Mouse (Mus musculus) midbrain, embryonic 14.5 days (tissue): ENCODE results near the gene Mns1. TPM values are rescaled to one million over a fixed set of nuclear protein-coding genes. Genes with fewer than 3 reads are reported as not detected.

Experiments
- ATAC-seq: fragments of 200-750 bp; cut with Nextera tagmentation; 2 replicates; pipeline ENCODE4 v1.8.0; 2017; ENCODE audit warnings: moderate number of reproducible peaks, moderate library complexity; ENCODE audit not compliant: low FRiP score, low TSS enrichment
- DNase-seq: peaks from one replicate; pipeline ENCODE4 v3.0.0-alpha.2; 2015
- H3K27ac ChIP-seq: fragments of 300-500 bp; sonication (generic); replicated peaks from 2 replicates; pipeline ENCODE4 v1.5.1; 2014; ENCODE audit warnings: mild to moderate bottlenecking, low read depth, low read length, moderate library complexity
- H3K27me3 ChIP-seq: fragments of 300-500 bp; sonication (generic); 2 replicates; pipeline ENCODE4 v1.6.1; 2014; ENCODE audit warnings: low read length, control low read depth, mixed read lengths; ENCODE audit not compliant: control insufficient read depth, insufficient read depth
- H3K36me3 ChIP-seq: fragments of 300-500 bp; sonication (generic); 2 replicates; pipeline ENCODE4 v1.6.1; 2014; ENCODE audit warnings: low read length, control low read depth; ENCODE audit not compliant: control insufficient read depth, insufficient read depth
- H3K4me1 ChIP-seq: fragments of 300-500 bp; sonication (generic); 2 replicates; pipeline ENCODE4 v1.6.1; 2014; ENCODE audit warnings: mild to moderate bottlenecking, antibody characterized with exemption, low read length, control low read depth; ENCODE audit not compliant: control insufficient read depth, insufficient read depth
- H3K4me2 ChIP-seq: fragments of 300-500 bp; sonication (generic); 2 replicates; pipeline ENCODE4 v1.6.1; 2014; ENCODE audit warnings: mild to moderate bottlenecking, low read length, moderate library complexity
- H3K4me3 ChIP-seq: fragments of 300-500 bp; sonication (generic); replicated peaks from 2 replicates; pipeline ENCODE4 v1.5.1; 2014; ENCODE audit warnings: low read depth, low read length
- H3K9ac ChIP-seq: fragments of 300-500 bp; sonication (generic); replicated peaks from 2 replicates; pipeline ENCODE4 v1.6.1; 2014; ENCODE audit warnings: mild to moderate bottlenecking, low read length, moderate library complexity
- H3K9me3 ChIP-seq: fragments of 300-500 bp; sonication (generic); 2 replicates; pipeline ENCODE4 v1.6.1; 2016; ENCODE audit warnings: low read length, control low read depth, mixed read lengths; ENCODE audit not compliant: control insufficient read depth
- WGBS: fragments of 180-500 bp; shearing (Covaris S2); extraction: QIAGEN DNeasy Blood & Tissue Kit; methylation state at CpG from one replicate; pipeline ENCODE4 v1.1.7; 2014; 5-methylcytosine and 5-hydroxymethylcytosine counted together
- polyA plus RNA-seq: library from polyadenylated mRNA; unstranded; fragments of >200 nt; fragmentation: Nextera tagmentation; extraction: Ambion mirVana; gene quantifications from 2 replicates; pipeline ENCODE4 v1.2.1, GENCODE M21; 2014

The Mns1 gene
- polyA plus RNA-seq, 1 experiment from 2014 or later, result 10.3 TPM

DNA sequence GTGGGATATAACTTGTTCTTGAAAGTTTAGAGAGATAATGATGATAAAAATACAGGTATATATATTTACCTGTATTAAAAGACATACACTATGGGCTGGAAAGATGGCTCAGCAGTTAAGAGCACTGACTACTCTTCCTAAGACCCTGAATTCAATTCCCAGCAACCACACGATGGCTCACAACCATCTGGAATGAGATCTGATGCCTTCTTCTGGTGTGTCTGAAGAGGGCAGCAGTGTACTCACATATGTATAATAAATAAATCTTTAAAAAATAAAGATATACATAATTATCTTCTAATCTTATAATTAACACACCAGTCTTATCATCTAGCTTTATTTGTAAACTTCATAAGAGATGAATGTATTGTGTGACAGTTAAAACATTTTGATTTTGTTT, 18.6 kb downstream of the Mns1 start:
- Histone ChIP-seq H3K9me3 (no peaks in the 10 kb centered on the region), H3K36me3 (peaks cover 32% of the 10 kb centered on the region), H3K4me3 (no peak overlapping the region), H3K27me3 (no peaks in the 10 kb centered on the region), H3K27ac (no peak overlapping the region), H3K9ac (no peak overlapping the region), H3K4me2 (no peak overlapping the region), H3K4me1 (no peaks in the 10 kb centered on the region)
- DNase-seq, result no peak
- no peak for ATAC-seq
- WGBS, result 41% methylated on average over 1 of the region's 1 CpGs

DNA sequence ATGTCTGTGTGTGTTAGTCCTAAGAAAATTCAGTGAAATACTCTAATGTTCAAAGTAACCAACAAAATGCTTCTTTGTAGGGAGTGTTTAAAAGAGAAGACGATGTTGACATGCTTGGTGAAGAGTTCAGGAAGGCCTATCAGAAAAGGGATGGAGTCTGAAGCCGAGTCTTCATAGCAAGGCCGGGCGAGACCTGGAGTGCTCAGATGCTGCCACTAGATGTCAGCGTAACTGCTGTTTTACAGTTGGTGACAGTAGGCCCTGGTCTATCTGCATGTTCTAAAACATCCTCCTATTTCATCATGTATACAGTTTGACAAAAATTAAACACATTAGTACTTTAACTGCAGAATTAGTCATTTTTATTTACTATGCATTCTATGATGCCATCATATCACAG, 20.4 kb downstream of the Mns1 start:
- H3K36me3 ChIP-seq, result peaks cover 33% of the 10 kb centered on the region
- no peaks in the 10 kb centered on the region for H3K4me1 ChIP-seq
- H3K9ac ChIP-seq, result no peak overlapping the region
- no peaks in the 10 kb centered on the region for H3K27me3 ChIP-seq
- ATAC-seq (no peak; the same call in 1 of the 2 replicates), DNase-seq (peak; percentile 88)
- no peak overlapping the region for H3K27ac ChIP-seq
- no peaks in the 10 kb centered on the region for H3K9me3 ChIP-seq
- 19% methylated on average over 5 of the region's 5 CpGs for WGBS
- H3K4me3 ChIP-seq, result no peak overlapping the region
- H3K4me2 ChIP-seq, result no peak overlapping the region

DNA sequence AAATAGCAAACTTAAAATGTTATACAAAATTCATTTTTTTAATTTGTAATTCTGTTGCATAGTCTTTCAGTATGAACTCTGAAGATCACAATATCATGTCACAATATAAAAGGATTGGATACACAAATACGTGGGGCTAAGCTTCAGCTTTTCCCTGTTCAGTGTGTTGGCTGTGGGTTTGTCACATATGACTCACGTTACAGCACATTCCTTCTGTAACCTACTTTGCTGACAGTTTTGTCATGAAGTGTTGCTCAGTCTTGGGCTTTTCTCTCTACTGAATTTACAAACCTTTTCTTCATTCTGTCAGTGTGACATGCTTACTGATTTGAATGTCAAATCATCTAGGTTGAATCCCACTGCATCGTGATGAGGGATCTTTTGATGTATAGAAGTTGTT, 21.9 kb downstream of the Mns1 start:
- 91% methylated on average over 3 of the region's 3 CpGs for WGBS
- DNase-seq, result no peak

DNA sequence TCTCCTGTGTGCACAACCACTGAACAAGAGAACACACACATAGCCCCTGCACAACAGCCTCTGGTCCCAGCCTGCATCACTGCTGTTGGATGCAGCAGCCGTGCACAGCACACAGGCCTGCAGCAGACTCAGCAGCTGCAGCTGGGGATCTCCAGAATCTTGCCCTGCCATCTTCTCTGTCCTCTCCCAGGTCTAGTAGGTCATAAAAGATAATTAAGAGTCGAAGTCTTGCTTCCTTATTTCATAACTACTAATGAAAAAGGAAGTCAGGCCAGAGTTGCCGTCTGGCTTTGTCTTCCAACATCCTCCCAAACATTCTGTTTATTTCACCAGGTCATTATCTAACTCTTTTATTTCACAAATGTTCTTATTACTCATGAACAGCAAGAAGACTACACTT, 23.0 kb downstream of the Mns1 start:
- Histone ChIP-seq H3K36me3 (peaks cover 34% of the 10 kb centered on the region), H3K9me3 (no peaks in the 10 kb centered on the region), H3K4me3 (no peak overlapping the region), H3K4me1 (no peaks in the 10 kb centered on the region), H3K27ac (no peak overlapping the region), H3K27me3 (no peaks in the 10 kb centered on the region), H3K4me2 (no peak overlapping the region), H3K9ac (no peak overlapping the region)
- 87% methylated on average over 3 of the region's 3 CpGs for WGBS
- ATAC-seq (no peak), DNase-seq (no peak)

More for the DNA sequence above, 21.9 kb downstream of the Mns1 start:
- Histone ChIP-seq H3K4me1 (no peaks in the 10 kb centered on the region), H3K36me3 (peaks cover 31% of the 10 kb centered on the region), H3K4me2 (no peak overlapping the region), H3K9me3 (no peaks in the 10 kb centered on the region), H3K27ac (no peak overlapping the region), H3K4me3 (no peak overlapping the region), H3K27me3 (no peaks in the 10 kb centered on the region), H3K9ac (no peak overlapping the region)
- no peak for ATAC-seq

DNA sequence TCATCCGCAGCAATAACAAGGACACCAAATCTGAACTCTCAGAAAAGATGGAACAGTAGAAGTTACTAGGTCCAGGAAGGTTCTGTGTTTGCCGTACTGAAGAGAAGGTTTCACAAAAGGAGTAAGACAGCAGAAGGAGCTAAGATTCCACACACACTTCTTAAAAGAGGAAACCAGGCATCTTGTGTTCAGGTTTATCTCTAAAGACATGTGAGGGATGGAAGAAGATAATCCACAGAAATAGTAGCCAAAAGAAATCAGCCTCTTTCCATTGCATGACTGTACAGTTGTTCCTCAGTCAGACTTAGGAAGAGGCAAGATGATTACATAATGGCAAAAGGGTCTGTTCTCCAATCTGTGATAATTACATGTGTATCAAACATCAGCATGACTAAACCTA, 24.6 kb downstream of the Mns1 start:
- Histone ChIP-seq H3K9me3 (no peaks in the 10 kb centered on the region), H3K27me3 (no peaks in the 10 kb centered on the region), H3K4me2 (no peak overlapping the region), H3K4me1 (no peaks in the 10 kb centered on the region), H3K36me3 (peaks cover 29% of the 10 kb centered on the region), H3K4me3 (no peak overlapping the region), H3K9ac (no peak overlapping the region), H3K27ac (no peak overlapping the region)
- ATAC-seq, result no peak
- no peak for DNase-seq
- WGBS, result 96% methylated on average over 2 of the region's 2 CpGs

DNA sequence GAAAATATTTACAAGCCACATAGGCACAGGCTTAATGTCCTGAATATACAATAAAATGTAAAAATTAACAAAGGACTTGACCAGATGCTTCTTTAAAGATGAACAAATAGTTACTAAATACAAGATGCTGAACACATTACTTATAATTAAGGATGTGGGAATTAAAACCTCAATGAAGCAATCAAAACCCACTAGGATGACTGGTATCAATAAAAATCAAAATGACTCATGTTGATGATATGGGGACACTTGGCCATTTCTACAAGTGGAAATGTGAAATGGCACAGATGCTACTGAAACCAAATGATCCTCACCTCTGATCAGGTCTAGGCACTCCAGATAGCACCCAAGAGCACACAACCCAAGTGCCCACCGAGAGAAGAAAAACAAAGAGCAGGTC, 27.0 kb downstream of the Mns1 start:
- Histone ChIP-seq H3K9ac (no peak overlapping the region), H3K27me3 (no peaks in the 10 kb centered on the region), H3K36me3 (peaks cover 30% of the 10 kb centered on the region), H3K9me3 (no peaks in the 10 kb centered on the region), H3K27ac (no peak overlapping the region), H3K4me1 (no peaks in the 10 kb centered on the region), H3K4me3 (no peak overlapping the region), H3K4me2 (no peak overlapping the region)
- 97% methylated on average over 1 of the region's 1 CpGs for WGBS
- no peak for DNase-seq
- ATAC-seq, result no peak

DNA sequence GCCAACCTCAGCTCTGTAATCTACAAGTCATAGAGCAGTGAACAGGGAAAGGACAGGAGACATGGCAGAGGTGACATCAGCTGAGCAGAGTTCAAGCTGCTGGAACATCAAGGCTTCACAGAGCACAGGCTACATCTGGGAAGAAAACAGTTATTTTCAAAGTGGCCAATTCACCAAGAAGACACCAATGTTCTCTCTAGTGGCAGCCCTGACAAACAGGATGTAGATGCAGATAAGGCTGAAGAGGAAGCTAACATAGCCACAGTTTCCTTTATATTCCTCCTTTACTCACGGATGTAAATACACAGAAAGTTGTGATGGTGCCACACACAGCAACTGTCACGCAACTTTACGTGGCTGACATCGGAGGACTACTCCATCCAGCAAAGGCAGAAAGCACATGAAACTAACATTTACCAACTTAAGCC, 28.0 kb downstream of the Mns1 start:
- H3K4me3 ChIP-seq, result no peak overlapping the region
- no peaks in the 10 kb centered on the region for H3K9me3 ChIP-seq
- DNase-seq (no peak), ATAC-seq (no peak)
- H3K4me2 ChIP-seq, result no peak overlapping the region
- no peak overlapping the region for H3K27ac ChIP-seq
- H3K27me3 ChIP-seq, result no peaks in the 10 kb centered on the region
- no peaks in the 10 kb centered on the region for H3K4me1 ChIP-seq
- H3K9ac ChIP-seq, result no peak overlapping the region
- 97% methylated on average over 4 of the region's 4 CpGs for WGBS
- H3K36me3 ChIP-seq, result peaks cover 25% of the 10 kb centered on the region

DNA sequence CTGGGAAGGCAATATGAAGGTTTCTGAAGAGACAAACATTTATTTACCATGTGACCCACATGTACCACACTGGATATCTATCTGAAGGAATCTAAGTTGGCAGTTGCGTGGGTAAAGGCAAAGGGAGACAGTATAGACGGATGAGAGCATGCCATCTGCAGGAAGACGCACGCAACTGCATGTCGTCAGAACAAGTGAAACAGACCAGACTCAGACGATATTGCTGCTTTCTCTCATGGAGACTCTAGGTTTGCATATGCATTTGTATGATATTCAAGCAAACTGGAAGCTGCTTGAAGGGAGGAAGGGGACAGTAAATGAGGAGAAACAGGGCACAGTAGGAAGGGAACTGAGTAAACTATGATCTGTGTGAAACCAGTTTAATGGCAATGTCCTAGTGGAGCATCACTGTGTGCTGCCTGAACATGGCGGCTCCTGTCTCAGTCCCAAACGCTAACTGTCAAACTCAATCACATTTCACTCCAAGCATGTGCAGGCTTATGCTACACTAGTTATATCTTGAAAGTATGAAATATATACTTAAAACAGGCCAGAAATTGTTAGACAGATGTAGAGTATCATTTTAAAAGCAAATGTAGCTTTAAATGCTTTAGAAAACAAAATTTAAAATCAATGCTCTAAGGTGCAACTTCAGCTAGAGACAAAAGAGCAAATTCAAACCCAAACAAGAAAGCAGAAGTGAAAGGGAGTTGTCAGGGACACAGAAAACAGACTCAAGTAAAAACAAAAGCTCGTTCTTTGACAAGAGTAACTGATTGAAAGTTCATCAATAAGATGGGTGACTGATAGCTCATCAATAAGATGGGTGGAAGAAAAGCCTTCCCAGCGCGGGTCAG, 30.0 kb downstream of the Mns1 start:
- peak; percentile 57 for DNase-seq
- WGBS, result 68% methylated on average over 11 of the region's 11 CpGs
- no peak for ATAC-seq
- Histone ChIP-seq H3K27ac (no peak overlapping the region), H3K9ac (no peak overlapping the region), H3K4me3 (no peak overlapping the region), H3K36me3 (peaks cover 22% of the 10 kb centered on the region; the same call in 1 of the 2 replicates), H3K4me1 (no peaks in the 10 kb centered on the region), H3K9me3 (no peaks in the 10 kb centered on the region), H3K27me3 (no peaks in the 10 kb centered on the region), H3K4me2 (no peak overlapping the region)

DNA sequence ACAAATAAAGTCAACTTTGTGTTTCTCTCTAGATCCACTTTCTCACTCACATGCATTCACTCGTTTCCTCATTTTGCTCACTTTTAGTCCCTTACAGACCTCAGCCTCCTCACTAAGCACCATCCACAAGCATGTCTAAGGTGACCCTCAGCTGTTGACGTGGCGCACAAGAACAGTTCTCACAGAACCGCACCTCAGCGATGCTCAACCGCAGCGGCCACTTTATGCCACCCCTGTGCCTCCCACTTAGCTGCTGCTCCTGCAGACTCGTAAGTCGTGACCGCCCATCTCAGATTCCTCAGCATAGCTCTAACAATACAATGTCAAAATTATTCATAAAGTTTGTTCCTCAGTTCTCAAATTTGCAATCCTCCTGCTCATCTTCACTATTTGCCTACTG, 30.8 kb downstream of the Mns1 start:
- no peak overlapping the region for H3K27ac ChIP-seq
- DNase-seq, result no peak
- H3K4me1 ChIP-seq, result no peaks in the 10 kb centered on the region
- ATAC-seq, result no peak
- no peaks in the 10 kb centered on the region for H3K9me3 ChIP-seq
- no peaks in the 10 kb centered on the region for H3K27me3 ChIP-seq
- H3K36me3 ChIP-seq, result peaks cover 31% of the 10 kb centered on the region
- no peak overlapping the region for H3K4me2 ChIP-seq
- WGBS, result 94% methylated on average over 10 of the region's 10 CpGs
- no peak overlapping the region for H3K9ac ChIP-seq
- H3K4me3 ChIP-seq, result no peak overlapping the region
